11 mouse cellular contexts compared by ENCODE assay signal in the genomic region with DNA sequence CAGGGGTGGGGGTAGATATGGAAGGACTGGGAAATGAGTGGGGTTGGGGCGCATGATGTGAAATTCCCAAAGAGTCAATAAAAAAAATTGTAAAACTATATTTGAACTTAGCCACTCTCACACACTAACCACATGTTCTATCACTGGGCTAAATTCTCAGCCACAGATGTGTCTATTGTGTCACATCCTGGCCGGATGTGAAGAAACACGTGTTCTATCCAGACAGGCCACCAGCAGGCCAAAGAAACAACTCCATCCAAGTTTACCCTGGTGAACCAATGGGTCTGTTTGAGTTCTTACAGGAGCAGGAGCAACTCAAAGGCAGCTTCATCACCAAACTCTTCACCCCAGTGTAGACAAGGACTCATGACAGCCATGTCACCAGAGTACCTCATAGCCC. TPM values are rescaled to one million over a fixed set of nuclear protein-coding genes. Genes with fewer than 3 reads are reported as not detected.
"Had no signal": no experiment of that assay in that cellular context is flagged by ENCODE, and none has a peak within 500 bp of the region (broad histone marks: within the 10 kb centered on the region; RNA-seq: fewer than 3 reads in every experiment).

No protein-coding gene starts in this region.

- H3K27ac ChIP-seq: limb, embryonic 13.5 days; liver, embryonic 15.5 days; lung, embryonic 15.5 days; midbrain, embryonic 10.5 days; neural tube, embryonic 12.5 days; stomach, postnatal 0 days had no signal

- DNase-seq: kidney, adult 18-20 months; kidney, postnatal 14 days; left cerebral cortex, postnatal 4 days had no signal

- H3K9me3 ChIP-seq: limb, embryonic 13.5 days; liver, embryonic 15.5 days; lung, embryonic 15.5 days; midbrain, embryonic 10.5 days; neural tube, embryonic 12.5 days had no signal

- H3K4me1 ChIP-seq: limb, embryonic 13.5 days; neural tube, embryonic 12.5 days had no signal

- H3K4me3 ChIP-seq: limb, embryonic 13.5 days; liver, embryonic 15.5 days; lung, embryonic 15.5 days; midbrain, embryonic 10.5 days; neural tube, embryonic 12.5 days had no signal

- H3K36me3 ChIP-seq: limb, embryonic 13.5 days; liver, embryonic 15.5 days; lung, embryonic 15.5 days; midbrain, embryonic 10.5 days; neural tube, embryonic 12.5 days had no signal

- H3K9ac ChIP-seq: limb, embryonic 13.5 days; liver, embryonic 15.5 days; lung, embryonic 15.5 days; neural tube, embryonic 12.5 days had no signal

- ATAC-seq: midbrain, embryonic 16.5 days had no signal

- H3K4me2 ChIP-seq: limb, embryonic 13.5 days; liver, embryonic 15.5 days; lung, embryonic 15.5 days; neural tube, embryonic 12.5 days had no signal

- H3K27me3 ChIP-seq: lung, embryonic 15.5 days; neural tube, embryonic 12.5 days had no signal

RNA-seq across cellular contexts. Expression of a gene that starts 46.6 kb away (rescaled TPM):
- total RNA-seq: neutrophil, adult 5-6 weeks had no signal
